Mouse (Mus musculus) liver, adult 2 months (tissue): ENCODE data around the gene Wipf2. TPM values are rescaled to one million over a fixed set of nuclear protein-coding genes. Genes with fewer than 3 reads are reported as not detected.

Experiments
- DNase-seq: peaks from one replicate; pipeline ENCODE4 v3.0.0-alpha.2; 2011; ENCODE audit warnings: low read depth, low spot score; ENCODE audit errors: extremely low read depth
- H3K27ac ChIP-seq: fragments of 200-500 bp; replicated peaks from 2 replicates; pipeline ENCODE4 v1.5.1; 2012; ENCODE audit warnings: low read depth, mild to moderate bottlenecking, control low read depth, inconsistent platforms, low read length; ENCODE audit not compliant: insufficient read depth
- H3K27me3 ChIP-seq: fragments of 200-500 bp; 2 replicates; pipeline ENCODE4 v1.6.1; 2012; ENCODE audit warnings: mild to moderate bottlenecking, moderate library complexity, low read length, inconsistent platforms; ENCODE audit not compliant: control insufficient read depth, insufficient read depth
- H3K36me3 ChIP-seq: fragments of 200-500 bp; 2 replicates; pipeline ENCODE4 v1.6.1; 2012; ENCODE audit warnings: low read length, inconsistent platforms; ENCODE audit not compliant: control insufficient read depth, insufficient read depth
- H3K4me1 ChIP-seq: fragments of 200-500 bp; 2 replicates; pipeline ENCODE4 v1.6.1; 2011; ENCODE audit warnings: low read length; ENCODE audit not compliant: control insufficient read depth, insufficient read depth
- H3K4me3 ChIP-seq: fragments of 200-500 bp; 2 replicates; pipeline ENCODE4 v1.5.1; 2011; ENCODE audit warnings: low read depth, mild to moderate bottlenecking, control low read depth, low read length, moderate library complexity; ENCODE audit not compliant: insufficient read depth
- H3K79me2 ChIP-seq: fragments of 200-500 bp; 2 replicates; pipeline ENCODE4 v1.6.1; 2012; ENCODE audit warnings: inconsistent platforms, mild to moderate bottlenecking, low read length, moderate library complexity; ENCODE audit not compliant: control insufficient read depth, insufficient read depth
- H3K9ac ChIP-seq: fragments of 200-500 bp; 2 replicates; pipeline ENCODE4 v1.6.1; 2012; ENCODE audit warnings: low read depth, mild to moderate bottlenecking, control low read depth, inconsistent platforms, low read length
- CTCF ChIP-seq: fragments of 200-500 bp; IDR thresholded peaks from 2 replicates; pipeline ENCODE4 v1.5.1; 2011; ENCODE audit warnings: low read depth, low read length, control low read depth
- POLR2A ChIP-seq: fragments of 200-500 bp; IDR thresholded peaks from 2 replicates; pipeline ENCODE4 v1.6.1; 2011; ENCODE audit warnings: low read length, control low read depth; ENCODE audit not compliant: insufficient read depth; ENCODE audit errors: extremely low read depth
- WGBS: fragments of 180-500 bp; shearing (Covaris S2); methylation state at CpG from one replicate; pipeline ENCODE4 v1.1.7; 2018; 5-methylcytosine and 5-hydroxymethylcytosine counted together
- polyA plus RNA-seq: library from polyadenylated mRNA; depleted of rRNA; stranded (reverse); fragments of >200 nt; gene quantifications from 2 replicates; pipeline ENCODE4 v1.2.3, GENCODE M21; 2012
- total RNA-seq: library from RNA; depleted of rRNA; stranded (reverse); fragments of >200 nt; gene quantifications from 2 replicates; pipeline ENCODE4 v1.2.3, GENCODE M21; 2014

Wipf2 gene
- total and polyA plus RNA-seq, 2 experiments: 1.5 to 3.1 TPM

DNA sequence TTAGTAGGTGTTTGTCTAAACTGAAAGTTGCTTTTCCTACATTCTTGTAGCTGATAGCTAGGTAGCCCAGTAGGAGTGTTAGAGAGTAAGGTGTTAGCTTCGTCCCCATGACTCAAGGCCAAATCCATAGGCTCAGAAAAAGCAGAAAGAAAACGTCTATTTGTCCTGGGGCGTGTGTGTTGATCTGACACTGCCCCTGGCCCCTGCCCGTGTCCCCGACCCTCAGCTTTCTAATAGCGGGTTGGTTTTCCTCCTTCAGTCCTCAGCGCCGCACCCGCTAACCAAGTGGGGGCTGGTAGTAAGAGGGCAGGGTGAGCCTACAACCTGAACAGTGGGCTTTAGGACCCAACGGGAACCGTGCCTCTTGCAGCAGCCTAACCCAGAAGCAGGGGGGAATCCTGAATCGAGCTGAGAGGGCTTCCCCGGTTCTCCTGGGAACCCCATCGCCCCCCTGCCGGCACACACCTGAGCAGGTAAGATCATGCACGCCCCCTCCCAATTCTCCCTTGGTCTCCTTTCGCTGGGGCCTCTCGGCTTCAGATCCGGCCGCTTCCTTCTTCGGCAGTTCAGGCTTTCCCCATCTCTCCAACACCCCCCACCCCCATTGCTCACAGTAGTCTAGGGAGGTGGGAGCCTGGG lies 64.1 kb downstream of the Wipf2 start, which contains the start of gene Rara:
Rara (plus strand) TSS at position 381 of the 639 bp plus-strand sequence.
- Histone ChIP-seq H3K36me3 (no peaks in the 10 kb centered on the region), H3K9ac (no peak within 1 kb of the TSS), H3K4me1 (peaks cover 4% of the 10 kb centered on the region), H3K27me3 (no peaks in the 10 kb centered on the region), H3K79me2 (no peaks in the 10 kb centered on the region), H3K4me3 (no peak within 1 kb of the TSS; the same call in 1 of the 2 replicates), H3K27ac (no peak within 1 kb of the TSS)
- WGBS: 41% methylated on average over 21 of the region's 21 CpGs
- TF ChIP-seq CTCF: no peak
- no peak for TF ChIP-seq POLR2A
- no peak for DNase-seq

DNA sequence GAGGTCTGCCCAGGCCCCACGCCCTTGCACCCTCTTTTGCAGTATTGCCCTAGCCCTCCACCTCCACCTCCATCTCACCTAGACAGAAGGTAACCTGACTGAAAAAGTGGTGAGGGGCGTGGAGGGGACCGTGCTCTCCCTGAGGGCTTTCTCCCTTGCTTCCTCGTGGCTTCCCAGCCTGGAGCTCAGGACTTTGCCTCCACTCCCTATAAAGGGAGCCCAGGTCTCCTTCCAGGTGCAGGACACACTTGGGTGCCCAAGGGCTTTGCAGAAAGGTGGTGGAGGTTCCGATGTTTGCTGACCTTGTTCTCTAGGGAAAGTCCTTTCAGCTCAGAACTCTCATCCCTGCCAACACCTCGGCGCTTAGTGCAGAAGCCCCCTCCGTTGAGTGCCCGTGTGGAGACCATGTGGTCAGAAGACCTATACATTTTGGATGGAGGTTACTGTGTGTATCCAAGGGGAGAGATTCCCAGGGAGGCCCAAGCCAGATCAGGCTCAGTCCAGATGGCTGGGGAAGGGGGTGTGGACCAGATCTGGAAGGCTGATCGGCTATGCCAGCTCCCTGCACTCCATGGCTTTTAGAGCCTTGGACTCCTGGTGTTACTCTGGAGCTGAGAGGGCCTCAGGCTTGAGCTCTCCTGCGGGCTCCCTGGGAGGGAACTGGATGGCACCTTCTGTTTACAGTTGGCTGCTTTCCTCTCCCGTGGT lies 64.9 kb downstream of the Wipf2 start:
- no peaks in the 10 kb centered on the region for H3K79me2 ChIP-seq
- H3K4me3 ChIP-seq: no peak overlapping the region; the same call in 1 of the 2 replicates
- H3K27ac ChIP-seq: no peak overlapping the region
- H3K9ac ChIP-seq: no peak overlapping the region
- DNase-seq: no peak
- H3K27me3 ChIP-seq: no peaks in the 10 kb centered on the region
- WGBS: 59% methylated on average over 12 of the region's 12 CpGs
- H3K4me1 ChIP-seq: peaks cover 5% of the 10 kb centered on the region
- TF ChIP-seq CTCF (no peak), POLR2A (no peak)
- no peaks in the 10 kb centered on the region for H3K36me3 ChIP-seq

DNA sequence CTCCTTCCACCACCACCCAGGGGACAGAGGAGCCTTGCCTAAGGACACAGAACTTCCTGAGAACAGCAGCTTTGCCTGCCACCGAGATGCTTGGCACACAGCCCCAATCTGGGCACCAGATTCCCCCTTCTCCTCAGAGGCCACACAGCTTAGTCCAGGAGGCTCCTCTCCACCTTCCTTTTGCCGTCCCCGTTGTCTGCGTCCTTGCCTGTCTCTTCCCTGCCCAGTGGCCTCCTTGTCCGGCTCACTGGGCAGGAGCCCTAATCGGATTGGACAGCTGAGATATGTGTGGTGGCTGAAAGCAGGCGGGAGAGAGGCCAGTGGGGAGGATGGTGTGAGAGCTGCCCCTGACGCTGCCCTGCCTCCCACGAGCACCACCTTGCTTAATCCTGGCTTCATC lies 66.1 kb downstream of the Wipf2 start:
- H3K27ac ChIP-seq: no peak overlapping the region
- H3K79me2 ChIP-seq: no peaks in the 10 kb centered on the region
- no peaks in the 10 kb centered on the region for H3K36me3 ChIP-seq
- no peak overlapping the region for H3K4me3 ChIP-seq
- 50% methylated on average over 9 of the region's 9 CpGs for WGBS
- no peak for DNase-seq
- H3K27me3 ChIP-seq: no peaks in the 10 kb centered on the region
- TF ChIP-seq CTCF: no peak
- no peak for TF ChIP-seq POLR2A
- no peak overlapping the region for H3K9ac ChIP-seq
- peaks cover 8% of the 10 kb centered on the region for H3K4me1 ChIP-seq

DNA sequence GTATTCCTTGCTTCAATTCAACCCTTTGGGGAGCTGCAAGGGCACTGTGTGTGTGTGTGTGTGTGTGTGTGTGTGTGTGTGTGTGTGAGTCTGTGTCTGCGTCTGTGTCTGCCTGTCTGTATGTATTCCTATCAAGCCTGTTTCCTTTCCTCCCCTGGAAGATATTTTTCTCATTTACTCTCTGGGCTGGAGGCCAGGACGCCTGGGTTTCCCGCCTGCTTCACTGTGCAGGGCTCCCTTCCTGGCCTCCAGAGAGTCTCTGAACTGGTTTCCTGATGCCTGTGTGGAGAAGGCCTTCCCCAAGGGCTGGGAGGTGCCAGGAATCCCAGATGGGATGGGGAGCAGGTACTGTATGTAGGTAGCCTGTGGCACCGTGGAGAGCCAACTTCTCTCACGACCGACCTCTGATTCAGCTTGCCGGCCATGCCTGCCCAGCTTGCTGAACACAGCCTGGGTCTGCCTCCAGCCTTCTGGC lies 66.7 kb downstream of the Wipf2 start:
- no peaks in the 10 kb centered on the region for H3K79me2 ChIP-seq
- no peak overlapping the region for H3K4me3 ChIP-seq
- H3K36me3 ChIP-seq: no peaks in the 10 kb centered on the region
- no peaks in the 10 kb centered on the region for H3K27me3 ChIP-seq
- peaks cover 10% of the 10 kb centered on the region for H3K4me1 ChIP-seq
- no peak for DNase-seq
- TF ChIP-seq CTCF: no peak
- TF ChIP-seq POLR2A: no peak
- H3K9ac ChIP-seq: 0 out of 2 replicates have a peak overlapping the region, but pooled peaks have one; percentile 33
- 0 out of 2 replicates have a peak overlapping the region, but pooled peaks have one; percentile 11 for H3K27ac ChIP-seq
- WGBS: 73% methylated on average over 7 of the region's 7 CpGs

DNA sequence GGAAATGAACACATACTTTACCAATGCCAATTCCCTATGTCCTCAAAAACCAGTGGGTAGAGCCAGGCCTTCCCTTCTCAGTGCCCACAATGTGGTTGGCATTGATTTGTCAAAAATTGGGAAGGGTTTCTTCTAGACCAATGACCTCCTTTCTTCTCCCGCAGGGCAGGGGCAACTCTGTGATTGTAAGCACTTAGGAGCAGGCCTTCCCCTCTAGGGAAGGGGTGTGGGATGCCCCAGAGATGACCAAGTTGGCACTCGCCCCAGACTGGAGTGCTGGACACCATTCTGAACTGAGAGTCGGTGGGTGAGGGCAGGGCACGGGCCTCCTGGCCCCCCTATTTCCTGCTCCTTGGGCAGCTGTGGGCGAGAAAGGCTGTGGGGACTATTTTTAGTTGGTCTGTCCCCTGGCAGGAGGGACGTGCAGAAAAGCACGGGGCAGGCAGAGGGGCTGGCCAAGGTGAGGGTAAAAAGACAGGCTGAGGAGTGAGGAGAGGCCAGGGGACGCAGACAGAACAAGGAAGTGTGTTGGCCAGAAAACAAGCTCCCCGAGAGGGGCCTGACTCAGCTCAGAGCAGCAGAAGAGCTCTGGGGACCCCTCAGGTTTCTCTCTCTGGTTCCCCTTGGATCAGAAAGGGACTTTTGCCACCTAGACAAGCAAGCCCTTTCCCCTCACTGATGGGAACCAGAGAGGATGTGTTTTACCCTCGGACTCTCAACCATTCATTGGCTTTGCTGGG lies 67.5 kb downstream of the Wipf2 start:
- Histone ChIP-seq H3K79me2 (no peaks in the 10 kb centered on the region), H3K9ac (no peak overlapping the region), H3K27me3 (no peaks in the 10 kb centered on the region), H3K27ac (no peak overlapping the region), H3K36me3 (no peaks in the 10 kb centered on the region), H3K4me3 (no peak overlapping the region), H3K4me1 (peaks cover 16% of the 10 kb centered on the region)
- DNase-seq: no peak
- TF ChIP-seq CTCF: no peak
- TF ChIP-seq POLR2A: no peak
- WGBS: 64% methylated on average over 10 of the region's 10 CpGs
